Comparison of ENCODE assay signal across 10 mouse cellular contexts in genomic region chr10:77210666-77211065, GRCm38 (mm10). TPM values are rescaled to one million over a fixed set of nuclear protein-coding genes. Genes with fewer than 3 reads are reported as not detected.
DNase-seq lines count a peak whose midpoint lies in the region; ATAC-seq and TF ChIP-seq lines count a peak whose summit lies in the region.
"Had no signal": no experiment of that assay in that cellular context is flagged by ENCODE, and none has a peak within 500 bp of the region (broad histone marks: within the 10 kb centered on the region; RNA-seq: fewer than 3 reads in every experiment).

No protein-coding gene starts in this region.

- H3K4me1 ChIP-seq in heart, embryonic 11.5 days (ENCODE audit: control insufficient read depth, insufficient read depth, low read length): peaks cover 41% of the 10 kb centered on the region
- peaks cover 57% of the 10 kb centered on the region for H3K4me1 ChIP-seq in lung, embryonic 15.5 days
- peaks cover 55% of the 10 kb centered on the region for H3K4me1 ChIP-seq in intestine, embryonic 15.5 days (replicated peaks)
- peaks cover 19% of the 10 kb centered on the region; the same call in 1 of the 2 replicates for H3K4me1 ChIP-seq in small intestine, adult 2 months (ENCODE audit: control insufficient read depth, insufficient read depth, insufficient read length, low read length)

- no peaks in the 10 kb centered on the region for H3K9me3 ChIP-seq in heart, embryonic 11.5 days (replicated peaks; ENCODE audit: control insufficient read depth, low read length)
- H3K9me3 ChIP-seq in lung, embryonic 15.5 days: no peaks in the 10 kb centered on the region
- H3K9me3 ChIP-seq in intestine, embryonic 15.5 days: no peaks in the 10 kb centered on the region

- no peaks in the 10 kb centered on the region for H3K36me3 ChIP-seq in heart, embryonic 11.5 days (ENCODE audit: control insufficient read depth, insufficient read depth, low read length)
- no peaks in the 10 kb centered on the region for H3K36me3 ChIP-seq in lung, embryonic 15.5 days
- no peaks in the 10 kb centered on the region for H3K36me3 ChIP-seq in intestine, embryonic 15.5 days
- H3K36me3 ChIP-seq in small intestine, adult 2 months (ENCODE audit: control insufficient read depth, insufficient read depth, low read length): no peaks in the 10 kb centered on the region

- no peak overlapping the region for H3K4me3 ChIP-seq in heart, embryonic 11.5 days (ENCODE audit: low read depth, low read length)
- H3K4me3 ChIP-seq in lung, embryonic 15.5 days: no peak overlapping the region
- no peak overlapping the region for H3K4me3 ChIP-seq in intestine, embryonic 15.5 days (replicated peaks)
- no peak overlapping the region for H3K4me3 ChIP-seq in small intestine, adult 2 months (ENCODE audit: low read depth, low read length)
- H3K4me3 ChIP-seq: layer of hippocampus, adult 2 months had no signal

- no peak overlapping the region for H3K4me2 ChIP-seq in heart, embryonic 11.5 days
- H3K4me2 ChIP-seq in lung, embryonic 15.5 days: no peak overlapping the region
- H3K4me2 ChIP-seq in intestine, embryonic 15.5 days (replicated peaks): no peak overlapping the region

- no peak for TF ChIP-seq POLR2A in small intestine, adult 2 months (IDR thresholded peaks at IDR 0.05; ENCODE audit: low read depth, low read length)

- DNase-seq in heart, adult 18-20 months: no peak
- DNase-seq in lung, postnatal 25 days (ENCODE audit: low spot score): no peak
- DNase-seq in thymus, postnatal 0 days (ENCODE audit: low spot score): no peak
- DNase-seq in layer of hippocampus, adult 8-10 months (ENCODE audit: low spot score in 2 of 2): no peak

- no peaks in the 10 kb centered on the region for H3K27me3 ChIP-seq in heart, embryonic 11.5 days (ENCODE audit: control insufficient read depth, insufficient read depth, low read length)
- H3K27me3 ChIP-seq in lung, embryonic 15.5 days: no peaks in the 10 kb centered on the region
- no peaks in the 10 kb centered on the region for H3K27me3 ChIP-seq in intestine, embryonic 15.5 days (replicated peaks)
- H3K27me3 ChIP-seq in small intestine, adult 2 months (ENCODE audit: control insufficient read depth, insufficient read depth, low read length): no peaks in the 10 kb centered on the region

- TF ChIP-seq CTCF in small intestine, adult 2 months (IDR thresholded peaks at IDR 0.05; ENCODE audit: extremely low read depth, insufficient read length, insufficient replicate concordance, low read depth, low read length): no peak

- 90% methylated on average over 3 of the region's 3 CpGs for WGBS in heart, embryonic 11.5 days (ENCODE audit: insufficient replicate concordance)
- 97% methylated on average over 3 of the region's 3 CpGs for WGBS in lung, embryonic 15.5 days
- 90% methylated on average over 3 of the region's 3 CpGs for WGBS in intestine, embryonic 15.5 days
- WGBS in small intestine, adult 2 months: 84% methylated on average over 3 of the region's 3 CpGs

- peak overlapping the region; percentile 73 for H3K27ac ChIP-seq in heart, embryonic 11.5 days (ENCODE audit: low read depth, low read length)
- peak overlapping the region; percentile 39 for H3K27ac ChIP-seq in lung, embryonic 15.5 days
- H3K27ac ChIP-seq in intestine, embryonic 15.5 days: peak overlapping the region; percentile 76
- H3K27ac ChIP-seq in small intestine, adult 2 months (ENCODE audit: insufficient read depth, low read depth, low read length): peak overlapping the region; percentile 61
- H3K27ac ChIP-seq: layer of hippocampus, adult 2 months had no signal

- ATAC-seq in heart, embryonic 11.5 days (replicated peaks; ENCODE audit: insufficient number of reproducible peaks, low FRiP score, low TSS enrichment): no peak
- no peak for ATAC-seq in lung, embryonic 15.5 days (ENCODE audit: borderline replicate concordance, extremely low read depth, low FRiP score, low TSS enrichment)
- ATAC-seq in intestine, embryonic 15.5 days: peak; percentile 26
- ATAC-seq: forebrain, embryonic 16.5 days had no signal

- no peak overlapping the region for H3K9ac ChIP-seq in heart, embryonic 11.5 days (ENCODE audit: low read depth, low read length)
- no peak overlapping the region for H3K9ac ChIP-seq in lung, embryonic 15.5 days
- no peak overlapping the region for H3K9ac ChIP-seq in intestine, embryonic 15.5 days

RNA-seq across cellular contexts. Expression of gene Col18a1, which starts 44.3 kb away (rescaled TPM):
- polyA plus RNA-seq in heart, embryonic 11.5 days (2014; fragmentation: Nextera tagmentation; extraction: Ambion mirVana): 113 and 164 TPM in 2 replicates
- total RNA-seq in heart, adult 18-20 months (2021): 1 to 10 TPM; 7.9 to 8.5 TPM
- polyA plus RNA-seq in lung, embryonic 15.5 days (2015; fragmentation: Nextera tagmentation; extraction: Ambion mirVana): 263 and 283 TPM in 2 replicates
- polyA plus RNA-seq in intestine, embryonic 15.5 days (2015; fragmentation: Nextera tagmentation; extraction: Ambion mirVana): 59.5 and 59.7 TPM in 2 replicates
- 27.1 and 35.2 TPM in 2 replicates for polyA plus RNA-seq in small intestine, adult 2 months (2012; rRNA removed)
- polyA plus RNA-seq in thymus, postnatal 0 days (2015; fragmentation: Nextera tagmentation; extraction: Ambion mirVana): 22.1 and 22.9 TPM in 2 replicates
- 1 to 10 TPM; 3.9 to 4.5 (median 4.3) TPM for total RNA-seq in layer of hippocampus, adult 8-10 months (2022)

RNA-seq across cellular contexts. Expression of gene Pofut2, which starts 48.4 kb away (rescaled TPM):
- 118 and 133 TPM in 2 replicates for polyA plus RNA-seq in heart, embryonic 11.5 days (2014; fragmentation: Nextera tagmentation; extraction: Ambion mirVana)
- 10 to 100 TPM; 42.2 to 42.9 TPM for total RNA-seq in heart, adult 18-20 months (2021)
- polyA plus RNA-seq in lung, embryonic 15.5 days (2015; fragmentation: Nextera tagmentation; extraction: Ambion mirVana): 128 and 139 TPM in 2 replicates
- 96.7 and 104 TPM in 2 replicates for polyA plus RNA-seq in intestine, embryonic 15.5 days (2015; fragmentation: Nextera tagmentation; extraction: Ambion mirVana)
- polyA plus RNA-seq in small intestine, adult 2 months (2012; rRNA removed): 24.1 and 30.4 TPM in 2 replicates
- polyA plus RNA-seq in thymus, postnatal 0 days (2015; fragmentation: Nextera tagmentation; extraction: Ambion mirVana): 34.0 and 35.0 TPM in 2 replicates
- total RNA-seq in layer of hippocampus, adult 8-10 months (2022): 10 to 100 TPM; 30.8 to 38.4 (median 32.9) TPM
